Mouse (Mus musculus) frontal cortex, adult (tissue): Measurements from ENCODE around the gene Igsf10.

Experiments used
- ATAC-seq: cut with Nextera tagmentation; 2 replicates; pipeline ENCODE4 v1.9.2; 2017; ENCODE audit warnings: mild to moderate bottlenecking, moderate library complexity, mixed read lengths; ENCODE audit not compliant: low TSS enrichment

Igsf10 gene

GRCm38 (mm10) chr3:59290551-59290950 is 53.6 kb downstream of the Igsf10 start:
- ATAC-seq = no peak

GRCm38 (mm10) chr3:59278620-59279019 is 65.6 kb downstream of the Igsf10 start:
- no peak for ATAC-seq

GRCm38 (mm10) chr3:59278254-59278533 is 66.0 kb downstream of the Igsf10 start:
- no peak for ATAC-seq

GRCm38 (mm10) chr3:59277502-59278253 is 66.5 kb downstream of the Igsf10 start:
- ATAC-seq = no peak

GRCm38 (mm10) chr3:59270811-59271210 is 73.4 kb downstream of the Igsf10 start:
- ATAC-seq = no peak
